Mouse (Mus musculus): ENCODE results near the gene Iqgap2.

DNA sequence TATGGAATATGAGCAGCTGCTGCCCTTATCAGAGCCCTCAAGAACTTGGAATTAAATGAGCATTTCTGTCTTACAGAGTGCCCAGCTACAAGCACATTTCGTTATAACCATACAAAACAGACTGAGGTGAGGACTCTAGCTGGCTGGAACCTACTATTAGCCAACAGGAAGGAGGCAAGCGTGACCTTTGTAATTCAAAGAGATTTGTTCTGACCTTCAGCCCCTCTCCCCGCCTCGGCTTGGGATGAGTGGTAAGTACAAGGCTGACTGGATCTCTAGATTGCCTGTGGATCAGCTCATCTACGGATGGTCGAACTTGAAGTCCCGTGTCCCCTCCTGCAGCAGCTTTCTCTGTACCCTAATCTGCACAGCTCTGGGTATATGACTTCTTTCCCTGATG, 265.0 kb downstream of the Iqgap2 start:
- TF ChIP-seq TAL1 (IDR thresholded peaks at IDR 0.05; ENCODE audit: low read length) (no peak), GATA1 (IDR thresholded peaks at IDR 0.05; ENCODE audit: low read length) (no peak)
